Mouse (Mus musculus) megakaryocyte, adult 5-6 weeks (primary cell): Measurements from ENCODE around the gene Abcb4. TPM values are rescaled to one million over a fixed set of nuclear protein-coding genes. Genes with fewer than 3 reads are reported as not detected.
"Not testable (repeated sequence)": the region's sequence is repeated elsewhere in the genome, so short reads cannot be mapped to it uniquely, and the experiment has no call there.

Source experiments
- ATAC-seq: 2 replicates; pipeline ENCODE4 v1.8.0; 2016; ENCODE audit warnings: mild to moderate bottlenecking, inconsistent platforms; ENCODE audit not compliant: poor library complexity, severe bottlenecking
- total RNA-seq, 2 experiments: library from RNA; stranded (forward) in 1 of 2; stranded (reverse) in 1 of 2; fragments of 153-499, 151-499 nt in 1 of 2; fragments of 221-1000, 200-1000 nt in 1 of 2; gene quantifications; 2 replicates each; pipeline versions ENCODE4 v1.2.3 to v1.2.4; 2015 to 2017

The Abcb4 gene
- total RNA-seq, 2 experiments from 2014 or later = 1.3 to 3.2 TPM

DNA sequence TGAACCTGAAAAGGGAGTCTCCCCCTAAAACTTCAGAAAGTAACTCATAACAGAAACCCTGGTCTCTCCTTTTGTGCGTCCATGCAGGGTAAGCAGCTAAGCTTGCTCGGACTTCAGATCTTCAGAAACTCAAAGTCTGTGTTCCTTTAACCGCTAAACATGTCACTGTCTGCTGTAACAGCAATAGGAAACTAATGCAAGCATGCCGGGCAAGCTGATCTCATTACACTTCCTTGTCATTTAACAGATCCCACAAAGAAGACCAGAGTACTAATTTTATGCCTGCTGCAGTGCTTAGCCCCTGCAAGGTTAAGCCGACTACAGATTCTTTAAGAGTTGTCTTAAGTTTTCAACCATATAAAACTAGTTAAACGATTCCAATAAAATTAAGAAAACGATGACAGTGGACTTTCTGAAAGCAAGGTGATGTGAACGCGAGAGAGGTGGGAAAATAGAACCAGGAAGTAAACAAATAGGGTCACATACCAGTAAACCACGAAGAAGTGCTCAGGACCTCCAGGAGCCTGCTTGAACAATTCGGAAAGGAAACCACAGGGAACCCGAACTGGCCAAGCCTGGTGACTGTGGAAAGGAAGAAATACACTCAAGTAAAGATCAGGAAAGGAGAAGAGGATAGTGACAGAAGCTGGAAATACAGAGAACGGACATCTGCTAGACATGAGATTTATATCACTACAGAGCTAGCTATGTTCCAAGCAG lies 102.6 kb downstream of the Abcb4 start:
- ATAC-seq = peak; percentile 18

DNA sequence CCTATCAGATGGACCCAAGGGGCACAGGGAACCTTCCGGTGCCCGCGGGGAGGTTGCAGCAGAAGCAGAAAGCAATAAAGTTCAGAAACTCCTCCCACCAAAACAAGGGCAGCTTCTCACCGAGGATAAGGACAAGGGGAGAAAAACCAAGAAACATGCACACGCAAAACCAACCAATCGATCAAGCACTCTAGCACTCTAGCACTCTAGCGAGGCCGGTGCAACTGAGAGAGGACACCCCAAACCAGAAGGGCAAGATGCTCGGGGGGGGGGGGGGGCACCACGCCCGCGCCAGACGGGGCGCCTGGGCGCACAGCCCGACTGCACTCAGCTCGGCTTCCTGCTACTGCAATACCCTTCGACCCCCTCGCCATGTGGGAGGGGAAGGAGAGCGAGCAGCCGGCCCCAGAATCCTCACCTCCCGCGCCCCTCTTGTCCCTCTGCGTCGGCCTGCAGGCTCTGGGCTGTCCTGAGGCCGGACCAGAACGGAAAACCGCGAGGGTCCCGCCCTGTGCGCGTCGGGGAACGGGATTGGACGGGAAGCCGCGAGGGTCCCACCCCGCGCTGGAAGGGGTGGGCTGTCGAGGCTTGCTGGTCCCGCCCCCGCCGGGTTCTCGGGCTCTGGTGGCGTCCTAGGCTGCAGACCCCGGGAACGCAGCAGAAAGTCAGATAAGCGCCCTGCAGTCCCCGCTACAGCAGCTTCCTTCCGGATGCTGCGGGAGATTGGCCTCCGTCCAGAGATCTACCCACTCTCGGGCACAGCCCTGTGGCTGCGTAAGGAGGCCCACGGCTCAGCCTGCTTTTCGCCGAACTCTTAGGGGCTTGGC lies 103.4 kb downstream of the Abcb4 start, which contains the start of gene Crot:
Gene Crot, minus strand, starts transcription at position 639 of the 827 bp plus-strand sequence.
- ATAC-seq = peak; percentile 91

DNA sequence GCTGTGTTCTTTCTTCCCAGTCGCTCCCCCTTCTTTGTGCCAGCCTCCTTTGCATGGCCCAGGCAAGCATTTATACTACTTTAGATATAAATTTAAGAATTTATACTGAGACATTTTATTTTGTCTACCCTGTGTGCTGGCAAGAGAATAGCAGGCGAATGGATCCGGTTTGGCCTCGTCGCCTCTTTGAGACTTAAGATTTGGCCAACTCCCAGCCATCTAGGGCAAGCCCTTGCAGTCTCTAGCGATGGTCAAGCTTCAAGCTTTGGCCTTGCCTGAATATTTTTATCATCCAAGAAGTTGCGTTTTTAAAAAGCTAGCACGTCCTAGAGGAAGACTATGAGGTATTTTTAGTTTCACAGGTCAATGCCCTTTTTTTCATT lies 104.0 kb downstream of the Abcb4 start:
- peak; percentile 4; the same call in 1 of the 2 replicates for ATAC-seq

DNA sequence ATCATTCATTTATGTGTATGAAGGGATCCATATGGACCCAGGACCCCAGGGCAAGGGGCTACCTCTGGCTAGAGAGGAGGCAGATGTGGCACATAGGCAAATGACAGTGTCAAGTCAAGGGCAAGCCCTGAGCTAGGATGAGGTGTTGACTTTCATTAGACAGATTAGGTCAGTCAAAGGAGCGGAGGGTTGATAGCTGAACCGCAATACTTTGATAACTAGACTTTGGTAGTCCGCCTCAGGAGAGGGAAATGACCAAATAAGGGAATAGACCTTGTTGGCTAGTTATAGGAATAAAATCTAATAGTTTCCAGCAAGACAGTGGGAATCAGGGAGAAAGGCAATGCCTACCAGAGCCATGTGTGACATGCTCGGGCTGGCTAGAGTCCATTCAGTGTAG lies 105.6 kb downstream of the Abcb4 start:
- no peak for ATAC-seq

DNA sequence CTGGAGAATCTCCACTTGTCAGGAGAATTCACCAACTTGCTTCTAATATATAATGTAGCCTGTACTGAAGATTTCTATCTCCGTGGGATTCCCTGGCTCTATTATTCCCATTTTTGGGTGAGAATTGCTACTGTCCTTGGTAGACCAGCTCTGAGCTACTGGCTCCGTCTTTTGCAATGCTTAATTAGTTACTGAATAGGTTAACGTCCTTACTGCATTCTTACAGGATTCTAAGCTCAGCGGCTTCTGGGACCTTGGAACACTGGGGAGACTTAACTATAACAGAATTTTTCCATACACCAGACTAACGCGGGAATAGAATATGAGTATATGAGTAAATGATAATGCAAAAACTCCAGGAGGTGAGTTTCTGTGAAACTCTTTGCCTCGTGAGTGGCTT lies 106.5 kb downstream of the Abcb4 start:
- ATAC-seq = not testable (repeated sequence)

DNA sequence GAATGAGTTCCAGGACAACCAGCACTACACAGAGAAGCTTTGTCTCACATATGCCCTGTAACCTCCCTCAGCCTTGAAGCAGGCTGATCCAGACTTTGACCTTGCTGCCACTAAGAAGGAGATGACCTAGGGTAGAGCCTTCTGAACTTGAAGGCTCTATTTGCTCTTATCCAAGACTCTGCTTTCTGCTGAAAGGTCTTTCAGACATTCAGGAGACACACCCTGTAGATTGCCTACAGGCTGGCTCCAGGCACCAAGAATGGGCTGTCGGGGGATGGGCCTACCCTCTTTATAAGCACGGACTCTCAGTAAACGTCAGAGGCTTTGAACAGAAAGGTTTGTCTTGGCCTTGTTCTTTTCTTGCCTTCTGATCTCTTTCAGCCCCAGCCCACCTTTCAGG lies 113.1 kb downstream of the Abcb4 start:
- not testable (repeated sequence) for ATAC-seq

Other genes with a start within 250 kb of the Abcb4 start
- 0.02 and 0.50 TPM in 2 replicates for gene Abcb1a, start 233.6 kb upstream of the Abcb4 start, total RNA-seq (2015)
- 0.73 and 1.2 TPM in 2 replicates for gene Abcb1a, start 233.6 kb upstream of the Abcb4 start, total RNA-seq (2017)
- 7.2 and 7.9 TPM in 2 replicates for gene Abcb1b, start 95.6 kb upstream of the Abcb4 start, total RNA-seq (2015)
- 17.8 and 29.7 TPM in 2 replicates for gene Abcb1b, start 95.6 kb upstream of the Abcb4 start, total RNA-seq (2017)
- gene Crot, start 103.6 kb downstream of the Abcb4 start, total RNA-seq (2015) = 35.4 and 37.9 TPM in 2 replicates
- 48.1 and 50.4 TPM in 2 replicates for gene Crot, start 103.6 kb downstream of the Abcb4 start, total RNA-seq (2017)
- gene Tmem243, start 207.0 kb downstream of the Abcb4 start, total RNA-seq (2015) = 98.8 and 99.9 TPM in 2 replicates
- gene Tmem243, start 207.0 kb downstream of the Abcb4 start, total RNA-seq (2017) = 69.8 and 75.7 TPM in 2 replicates